1 mouse cellular context compared by ENCODE assay signal in the genomic region with DNA sequence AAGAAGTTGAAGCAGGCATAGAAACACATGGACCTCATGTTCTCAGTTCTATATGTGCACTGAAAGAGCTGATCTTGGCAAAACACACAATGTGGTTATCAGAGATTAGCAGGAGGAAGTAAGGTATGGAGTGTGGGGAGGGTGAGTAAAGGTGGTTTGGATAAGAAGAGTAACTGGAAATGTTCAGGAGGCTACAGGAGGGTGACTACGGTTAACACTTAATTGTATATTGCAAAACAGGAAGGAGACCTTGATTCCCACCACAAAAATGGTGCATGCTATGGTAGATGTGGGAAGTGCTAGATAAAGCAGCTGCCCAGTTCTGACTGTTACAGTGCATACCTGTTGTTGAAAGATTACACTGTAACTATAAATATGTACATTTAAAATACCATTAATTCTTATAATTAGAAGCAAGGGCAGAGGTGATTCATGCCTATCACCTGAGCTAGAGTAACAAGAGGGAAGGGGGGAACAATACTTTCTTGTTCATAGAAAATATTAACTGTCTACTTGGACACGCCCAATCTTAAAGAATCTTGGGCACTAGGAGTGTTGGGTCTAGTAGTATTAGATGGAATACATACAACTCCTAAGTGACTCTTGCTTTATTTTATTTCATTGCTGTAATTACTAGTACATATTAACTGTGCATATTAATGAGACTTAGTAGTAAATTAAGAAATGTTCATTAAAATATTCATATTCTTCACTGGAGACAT.
TF ChIP-seq lines count a peak whose summit lies in the region.

No protein-coding gene starts in this region.

TF ChIP-seq in MEL, 35 proteins besides CTCF, POLR2A, EP300 and RAD21 (continued from another document):
- TF ChIP-seq UBTF (IDR thresholded peaks at IDR 0.05; ENCODE audit: borderline replicate concordance, insufficient read depth, low read depth, low read length): no peak
- TF ChIP-seq GABPA (IDR thresholded peaks at IDR 0.05; ENCODE audit: low read depth, low read length): no peak
- no peak for TF ChIP-seq USF1 (IDR thresholded peaks at IDR 0.05; ENCODE audit: low read depth, low read length)
- no peak for TF ChIP-seq ZC3H11A (IDR thresholded peaks at IDR 0.05; ENCODE audit: low read depth, low read length)
- no peak for TF ChIP-seq NELFE (IDR thresholded peaks at IDR 0.05; ENCODE audit: low read depth, low read length)
- TF ChIP-seq JUND (IDR thresholded peaks at IDR 0.05; ENCODE audit: low read depth, low read length): no peak
- TF ChIP-seq TAL1 (IDR thresholded peaks at IDR 0.05; ENCODE audit: low read length): peak; percentile 100
